Mouse (Mus musculus): Measurements from ENCODE around the gene Thap2.

GRCm38 (mm10) chr10:115339820-115340328 lies 44.4 kb downstream of the Thap2 start:
- TF ChIP-seq POLR2A (IDR thresholded peaks at IDR 0.05; ENCODE audit: borderline replicate concordance, insufficient read depth, low read length) (no peak), CTCF (IDR thresholded peaks at IDR 0.05; ENCODE audit: borderline replicate concordance, insufficient read depth, low read depth, low read length) (no peak)
